Mouse (Mus musculus): ENCODE results near the gene Fbxw18.
"Not testable (repeated sequence)": the region's sequence is repeated elsewhere in the genome, so short reads cannot be mapped to it uniquely, and the experiment has no call there.

DNA sequence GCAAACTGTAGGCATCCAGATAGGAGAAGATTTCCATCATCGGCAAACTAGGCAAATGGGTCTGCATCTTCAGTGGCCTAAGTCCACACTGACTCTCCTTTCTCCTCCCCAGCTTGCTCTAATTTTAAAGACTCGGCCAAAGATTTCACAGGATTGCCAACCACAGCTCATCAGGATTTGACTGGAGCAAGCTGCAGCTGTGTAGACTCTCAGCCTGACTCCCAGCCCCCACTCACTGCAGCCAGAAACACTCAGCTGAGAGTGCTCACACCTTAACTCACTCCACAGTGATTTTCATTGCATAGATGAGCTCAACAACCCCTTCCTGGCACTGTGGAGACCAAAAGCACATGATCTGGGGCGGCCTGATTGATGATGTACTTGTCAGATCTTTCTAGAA is 43.5 kb upstream of the Fbxw18 start, which contains the start of gene Fbxw26:
- TF ChIP-seq POLR2A (IDR thresholded peaks at IDR 0.05; ENCODE audit: borderline replicate concordance, extremely low read depth, low read depth, low read length); CTCF (IDR thresholded peaks at IDR 0.05; ENCODE audit: insufficient read depth, low read length): not testable (repeated sequence)

Measured in lung, adult 2 months (tissue).